Mouse (Mus musculus) stomach, postnatal 0 days (tissue): ENCODE measurements at regions not wholly inside any gene's neighbourhood (a gene's known extent, or its start where the extent isn't known, plus 50 kb on each side); places are given as distances from the start of the nearest gene placed in this dataset.

Experiments
- CTCF ChIP-seq: IDR thresholded peaks from 2 replicates; pipeline ENCODE4 v1.5.1; 2016; ENCODE audit warnings: antibody characterized with exemption, low read depth, mild to moderate bottlenecking, moderate library complexity
- EP300 ChIP-seq: optimal IDR thresholded peaks from 2 replicates; pipeline ENCODE3; 2016; ENCODE audit warnings: antibody characterized with exemption

GRCm38 (mm10) chr11:41370995-41371394, 615.9 kb upstream of the Ccng1 start:
- TF ChIP-seq CTCF (no peak), EP300 (no peak)
